Mouse (Mus musculus) spleen, adult 2 months (tissue): ENCODE results near the gene Kcnh3.

Experiments
- CTCF ChIP-seq: fragments of 200-500 bp; IDR thresholded peaks from 2 replicates; pipeline ENCODE4 v1.5.1; 2011; ENCODE audit warnings: mild to moderate bottlenecking, inconsistent platforms; ENCODE audit not compliant: insufficient read depth, insufficient read length, insufficient replicate concordance; ENCODE audit errors: extremely low read depth
- POLR2A ChIP-seq: fragments of 200-500 bp; IDR thresholded peaks from 2 replicates; pipeline ENCODE4 v1.6.1; 2011; ENCODE audit warnings: low read depth, low read length, inconsistent platforms

GRCm38 (mm10) chr15:99238006-99238405 is 13.3 kb downstream of the Kcnh3 start:
- TF ChIP-seq POLR2A: no peak
- no peak for TF ChIP-seq CTCF
